Mouse (Mus musculus) left cerebral cortex, postnatal 36 days (tissue): ENCODE measurements around the gene Qrich1. TPM values are rescaled to one million over a fixed set of nuclear protein-coding genes. Genes with fewer than 3 reads are reported as not detected.

ENCODE experiments used
- DNase-seq, 2 experiments: peaks; one replicate each; pipeline ENCODE4 v3.0.0; 2021 to 2022; ENCODE audit warnings: low spot score in 2 of 2, mixed read lengths in 1 of 2
- intact Hi-C: fragments of 180-260 bp; cut with DNase I; formaldehyde crosslinking; loops from one replicate; pipeline ENCODE4 v1.15.1; 2025
- total RNA-seq, 2 experiments: library from RNA; stranded (reverse); gene quantifications; 2 replicates each; pipeline ENCODE4 v1.2.3; 2021

Qrich1 gene
- total RNA-seq, 2 experiments from 2014 or later = 135 to 149 TPM

- intact Hi-C loops = no loop called here
- DNase-seq = no peak
These were observed 25.4 kb upstream of the Qrich1 start for GRCm38 (mm10) chr9:108491286-108491580.

GRCm38 (mm10) chr9:108492043-108492750 is 24.4 kb upstream of the Qrich1 start:
- intact Hi-C loops = no loop called here
- no peak for DNase-seq

GRCm38 (mm10) chr9:108493246-108493645 is 23.4 kb upstream of the Qrich1 start:
- intact Hi-C loops = no loop called here

GRCm38 (mm10) chr9:108494146-108494825 is 22.3 kb upstream of the Qrich1 start:
- intact Hi-C loops = no loop called here
- DNase-seq = no peak

More at GRCm38 (mm10) chr9:108493246-108493645, 23.4 kb upstream of the Qrich1 start:
- DNase-seq = no peak

GRCm38 (mm10) chr9:108494905-108495304 is 21.7 kb upstream of the Qrich1 start:
- DNase-seq = no peak
- intact Hi-C loops = loop anchor here (5.0 kb wide), 1 partner anchor 72 kb away; the partner anchor contains the start of genes Dalrd3 and Ndufaf3

GRCm38 (mm10) chr9:108499231-108499630 is 17.4 kb upstream of the Qrich1 start:
- no peak for DNase-seq
- intact Hi-C loops = loop anchor here (5.0 kb wide), 1 partner anchor 68 kb away; the partner anchor contains the start of genes Dalrd3 and Ndufaf3

- intact Hi-C loops = loop anchor here (5.0 kb wide), 1 partner anchor 67 kb away; the partner anchor contains the start of genes Dalrd3 and Ndufaf3
- no peak for DNase-seq
These were observed 16.7 kb upstream of the Qrich1 start for GRCm38 (mm10) chr9:108499943-108500342.

GRCm38 (mm10) chr9:108506901-108507300 is 9.7 kb upstream of the Qrich1 start:
- intact Hi-C loops = no loop called here

GRCm38 (mm10) chr9:108507619-108508434 is 8.8 kb upstream of the Qrich1 start, which contains the start of gene Qars:
Gene Qars, plus strand, starts transcription at chr9:108507706.
- intact Hi-C loops = loop anchor here (1.0 kb wide), 1 partner anchor 8 kb away; the partner anchor contains the start of gene Qrich1
- peak; percentile 92 for DNase-seq

More at GRCm38 (mm10) chr9:108506901-108507300, 9.7 kb upstream of the Qrich1 start:
- no peak for DNase-seq

GRCm38 (mm10) chr9:108508776-108509175 is 7.8 kb upstream of the Qrich1 start:
- no peak for DNase-seq
- intact Hi-C loops = loop anchor here (1.0 kb wide), 1 partner anchor 8 kb away; the partner anchor contains the start of gene Qrich1

- intact Hi-C loops = loop anchor here (5.0 kb wide), 1 partner anchor 210 kb away; the partner anchor contains the start of genes Rhoa and Tcta
- DNase-seq = peak; percentile 83 to 87
These were observed 786 bp downstream of the Qrich1 start for GRCm38 (mm10) chr9:108517253-108517930.

GRCm38 (mm10) chr9:108517931-108518332 is 1.3 kb downstream of the Qrich1 start:
- peak in 1 of 2 experiments; percentile 46 for DNase-seq
- intact Hi-C loops = loop anchor here (5.0 kb wide), 1 partner anchor 211 kb away; the partner anchor contains the start of genes Rhoa and Tcta

GRCm38 (mm10) chr9:108521604-108522003 is 5.0 kb downstream of the Qrich1 start:
- DNase-seq = no peak
- intact Hi-C loops = no loop called here

GRCm38 (mm10) chr9:108523341-108523740 is 6.7 kb downstream of the Qrich1 start:
- no peak for DNase-seq
- intact Hi-C loops = no loop called here

- DNase-seq = no peak
- intact Hi-C loops = no loop called here
These were observed 8.8 kb downstream of the Qrich1 start for GRCm38 (mm10) chr9:108525400-108525799.

GRCm38 (mm10) chr9:108530954-108531353 is 14.3 kb downstream of the Qrich1 start:
- no peak for DNase-seq
- intact Hi-C loops = no loop called here

- intact Hi-C loops = no loop called here
- DNase-seq = no peak
These were observed 14.9 kb downstream of the Qrich1 start for GRCm38 (mm10) chr9:108531496-108531895.

- intact Hi-C loops = no loop called here
These were observed 24.2 kb downstream of the Qrich1 start for GRCm38 (mm10) chr9:108540846-108541245.

GRCm38 (mm10) chr9:108545986-108546385 is 29.4 kb downstream of the Qrich1 start:
- DNase-seq = no peak
- intact Hi-C loops = no loop called here

More at GRCm38 (mm10) chr9:108540846-108541245, 24.2 kb downstream of the Qrich1 start:
- no peak for DNase-seq
